Mouse (Mus musculus) CH12.LX (cell line): Measurements from ENCODE around the gene Atp6v0c. TPM values are rescaled to one million over a fixed set of nuclear protein-coding genes. Genes with fewer than 3 reads are reported as not detected.

Experiments used
- DNase-seq: peaks from one replicate; pipeline ENCODE4 v3.0.0-alpha.2; 2013; ENCODE audit errors: extremely low read depth
- H3K27ac ChIP-seq: 2 replicates; pipeline ENCODE4 v1.5.1; 2012; ENCODE audit warnings: low read depth, mild to moderate bottlenecking, control low read depth, moderate library complexity; ENCODE audit not compliant: insufficient read depth
- H3K27me3 ChIP-seq: replicated peaks from 2 replicates; pipeline ENCODE3; 2012; ENCODE audit warnings: inconsistent platforms
- H3K36me3 ChIP-seq, 2 experiments: replicated peaks in 1 of 2; 2 replicates each; pipeline versions ENCODE3 to v1.6.1; 2012; ENCODE audit warnings: inconsistent platforms in 1 of 2, low read length in 1 of 2, mild to moderate bottlenecking in 1 of 2, mixed read lengths in 1 of 2, moderate library complexity in 1 of 2; ENCODE audit not compliant: control insufficient read depth in 1 of 2, insufficient read depth in 1 of 2
- H3K4me1 ChIP-seq, 2 experiments: 2 replicates each; pipeline ENCODE4 v1.6.1; 2012; ENCODE audit warnings: inconsistent platforms in 1 of 2, moderate library complexity in 1 of 2; ENCODE audit not compliant: insufficient read depth in 2 of 2, control insufficient read depth in 1 of 2
- H3K4me2 ChIP-seq: 2 replicates; pipeline ENCODE4 v1.6.1; 2012; ENCODE audit warnings: low read depth, mild to moderate bottlenecking, control low read depth; ENCODE audit not compliant: poor library complexity, insufficient read depth, severe bottlenecking
- H3K4me3 ChIP-seq, 3 experiments: fragments of 150-350 bp in 1 of 3; sonication (generic) in 1 of 3; replicated peaks in 1 of 3; 2 replicates each; pipeline versions ENCODE3 to v1.5.1; 2011 to 2012; ENCODE audit warnings: low read depth in 2 of 3, low read length in 2 of 3, mild to moderate bottlenecking in 2 of 3, moderate library complexity in 2 of 3, control low read depth in 1 of 3, improper control_type of control experiment in 1 of 3, inconsistent platforms in 1 of 3, mixed read lengths in 1 of 3; ENCODE audit not compliant: poor library complexity in 1 of 3
- H3K79me2 ChIP-seq: replicated peaks from 2 replicates; pipeline ENCODE4 v1.6.1; 2012; ENCODE audit warnings: mild to moderate bottlenecking, moderate library complexity; ENCODE audit not compliant: control insufficient read depth, poor library complexity, insufficient read depth, severe bottlenecking; ENCODE audit errors: extremely low read depth
- H3K9ac ChIP-seq: 2 replicates; pipeline ENCODE4 v1.6.1; 2012; ENCODE audit warnings: low read depth, mild to moderate bottlenecking, control low read depth, moderate library complexity; ENCODE audit not compliant: insufficient read depth
- H3K9me3 ChIP-seq: replicated peaks from 2 replicates; pipeline ENCODE3; 2012; ENCODE audit warnings: low read length, inconsistent platforms, mixed read lengths
- CHD1 ChIP-seq: IDR thresholded peaks from 2 replicates; pipeline ENCODE4 v1.6.1; 2012; ENCODE audit warnings: low read depth, low read length, improper control_type of control experiment, inconsistent platforms
- CHD2 ChIP-seq: IDR thresholded peaks from 2 replicates; pipeline ENCODE4 v1.6.1; 2011; ENCODE audit warnings: low read length, improper control_type of control experiment
- E2F4 ChIP-seq: IDR thresholded peaks from 2 replicates; pipeline ENCODE4 v1.6.1; 2011; ENCODE audit warnings: low read depth, low read length, improper control_type of control experiment; ENCODE audit not compliant: insufficient replicate concordance
- EP300 ChIP-seq: IDR thresholded peaks from 2 replicates; pipeline ENCODE4 v1.6.1; 2011; ENCODE audit warnings: low read length, improper control_type of control experiment
- ETS1 ChIP-seq: conservative IDR thresholded peaks from 2 replicates; pipeline ENCODE4 v1.6.1; 2012; ENCODE audit warnings: low read depth, mild to moderate bottlenecking, inconsistent platforms, low read length, improper control_type of control experiment, moderate library complexity
- GABPA ChIP-seq: IDR thresholded peaks from 2 replicates; pipeline ENCODE4 v1.6.1; 2012; ENCODE audit warnings: low read depth, low read length, improper control_type of control experiment, inconsistent platforms; ENCODE audit not compliant: insufficient replicate concordance
- IRF4 ChIP-seq: IDR thresholded peaks from 2 replicates; pipeline ENCODE4 v1.6.1; 2014; ENCODE audit warnings: low read depth, mild to moderate bottlenecking, inconsistent platforms, low read length, improper control_type of control experiment
- JUN ChIP-seq: IDR thresholded peaks from 2 replicates; pipeline ENCODE4 v1.6.1; 2011; ENCODE audit warnings: low read depth, mild to moderate bottlenecking, low read length, improper control_type of control experiment, moderate library complexity; ENCODE audit not compliant: insufficient read depth
- JUND ChIP-seq: conservative IDR thresholded peaks from 2 replicates; pipeline ENCODE4 v1.6.1; 2011; ENCODE audit warnings: low read depth, low read length, improper control_type of control experiment
- KAT2A ChIP-seq: IDR thresholded peaks from 2 replicates; pipeline ENCODE4 v1.6.1; 2012; ENCODE audit warnings: low read length, improper control_type of control experiment, inconsistent platforms; ENCODE audit not compliant: insufficient replicate concordance
- MAFK ChIP-seq: IDR thresholded peaks from 2 replicates; pipeline ENCODE4 v1.6.1; 2011; ENCODE audit warnings: low read length, improper control_type of control experiment; ENCODE audit not compliant: insufficient replicate concordance
- MAX ChIP-seq: IDR thresholded peaks from 2 replicates; pipeline ENCODE4 v1.6.1; 2011; ENCODE audit warnings: low read length, improper control_type of control experiment
- MAZ ChIP-seq: IDR thresholded peaks from 2 replicates; pipeline ENCODE4 v1.6.1; 2012; ENCODE audit warnings: low read depth, mild to moderate bottlenecking, inconsistent platforms, low read length, improper control_type of control experiment, moderate library complexity
- MEF2A ChIP-seq: IDR thresholded peaks from 2 replicates; pipeline ENCODE4 v1.6.1; 2014; ENCODE audit warnings: low read depth, mild to moderate bottlenecking, inconsistent platforms, low read length, improper control_type of control experiment, borderline replicate concordance
- MXI1 ChIP-seq: IDR thresholded peaks from 2 replicates; pipeline ENCODE4 v1.6.1; 2011; ENCODE audit warnings: mild to moderate bottlenecking, low read depth, low read length, improper control_type of control experiment
- MYC ChIP-seq: IDR thresholded peaks from 2 replicates; pipeline ENCODE4 v1.6.1; 2011; ENCODE audit warnings: low read depth, mild to moderate bottlenecking, improper control_type of control experiment, low read length
- NELFE ChIP-seq: IDR thresholded peaks from 2 replicates; pipeline ENCODE4 v1.6.1; 2011; ENCODE audit warnings: low read depth, low read length, improper control_type of control experiment
- NRF1 ChIP-seq: IDR thresholded peaks from 2 replicates; pipeline ENCODE4 v1.6.1; 2014; ENCODE audit warnings: low read depth, mild to moderate bottlenecking, inconsistent platforms, low read length, improper control_type of control experiment, moderate library complexity
- PAX5 ChIP-seq: IDR thresholded peaks from 2 replicates; pipeline ENCODE4 v1.6.1; 2012; ENCODE audit warnings: low read length, inconsistent platforms, mixed read lengths
- POLR2AphosphoS2 ChIP-seq: IDR thresholded peaks from 2 replicates; pipeline ENCODE4 v1.6.1; 2011; ENCODE audit warnings: low read depth, low read length, improper control_type of control experiment
- RCOR1 ChIP-seq: conservative IDR thresholded peaks from 2 replicates; pipeline ENCODE4 v1.6.1; 2012; ENCODE audit warnings: low read depth, mild to moderate bottlenecking, inconsistent platforms, low read length, improper control_type of control experiment
- SIN3A ChIP-seq: IDR thresholded peaks from 2 replicates; pipeline ENCODE4 v1.6.1; 2012; ENCODE audit warnings: low read length, improper control_type of control experiment, inconsistent platforms
- SMC3 ChIP-seq: IDR thresholded peaks from 2 replicates; pipeline ENCODE4 v1.6.1; 2011; ENCODE audit warnings: low read depth, low read length, improper control_type of control experiment
- TBP ChIP-seq: conservative IDR thresholded peaks from 2 replicates; pipeline ENCODE4 v1.6.1; 2011; ENCODE audit warnings: low read depth, low read length, improper control_type of control experiment
- TCF12 ChIP-seq: IDR thresholded peaks from 2 replicates; pipeline ENCODE4 v1.6.1; 2014; ENCODE audit warnings: low read depth, mild to moderate bottlenecking, inconsistent platforms, low read length, improper control_type of control experiment
- UBTF ChIP-seq: IDR thresholded peaks from 2 replicates; pipeline ENCODE4 v1.6.1; 2012; ENCODE audit warnings: low read depth, mild to moderate bottlenecking, inconsistent platforms, low read length, improper control_type of control experiment, moderate library complexity
- USF1 ChIP-seq: IDR thresholded peaks from 2 replicates; pipeline ENCODE4 v1.6.1; 2014; ENCODE audit warnings: low read depth, mild to moderate bottlenecking, inconsistent platforms, low read length, improper control_type of control experiment
- USF2 ChIP-seq: conservative IDR thresholded peaks from 2 replicates; pipeline ENCODE4 v1.6.1; 2011; ENCODE audit warnings: low read depth, low read length, improper control_type of control experiment
- ZC3H11A ChIP-seq: IDR thresholded peaks from 2 replicates; pipeline ENCODE4 v1.6.1; 2012; ENCODE audit warnings: low read depth, mild to moderate bottlenecking, inconsistent platforms, low read length, improper control_type of control experiment
- ZMIZ1 ChIP-seq: IDR thresholded peaks from 2 replicates; pipeline ENCODE4 v1.6.1; 2012; ENCODE audit warnings: low read depth, mild to moderate bottlenecking, inconsistent platforms, low read length, improper control_type of control experiment
- ZNF384 ChIP-seq: IDR thresholded peaks from 2 replicates; pipeline ENCODE4 v1.6.1; 2012; ENCODE audit warnings: low read depth, low read length, improper control_type of control experiment, inconsistent platforms
- dilution Hi-C: fragments of 300-500 bp; cut with MboI; formaldehyde crosslinking; loops from 2 replicates; pipeline ENCODE4 v1.14.3; 2020; ENCODE audit warnings: low sequenced_read_pairs; ENCODE audit not compliant: extremely low pct_unique_long_range_greater_than_20kb, extremely low pct_ligation_motif_present
- in situ Hi-C: fragments of 300-500 bp; cut with MboI; formaldehyde crosslinking; loops from 3 replicates; pipeline ENCODE4 v1.14.3; 2019; ENCODE audit warnings: low sequenced_read_pairs, low pct_ligation_motif_present, low pct_unique_long_range_greater_than_20kb, mixed read lengths
- polyA plus RNA-seq: library from polyadenylated mRNA; unstranded; fragments of >175 nt; gene quantifications from 2 replicates; pipeline ENCODE4 v1.2.1, GENCODE M21; 2012; ENCODE audit warnings: low read depth; ENCODE audit not compliant: insufficient read length
- total RNA-seq, 2 experiments: library from RNA; depleted of rRNA; stranded (reverse); fragments of 300-350 nt in 1 of 2; fragments of >200 nt in 1 of 2; gene quantifications; 2 replicates each; pipeline ENCODE4 v1.2.3; 2012 to 2014

The Atp6v0c gene
- total and polyA plus RNA-seq, 3 experiments: 49.1 to 407 (median 83.2) TPM

DNA sequence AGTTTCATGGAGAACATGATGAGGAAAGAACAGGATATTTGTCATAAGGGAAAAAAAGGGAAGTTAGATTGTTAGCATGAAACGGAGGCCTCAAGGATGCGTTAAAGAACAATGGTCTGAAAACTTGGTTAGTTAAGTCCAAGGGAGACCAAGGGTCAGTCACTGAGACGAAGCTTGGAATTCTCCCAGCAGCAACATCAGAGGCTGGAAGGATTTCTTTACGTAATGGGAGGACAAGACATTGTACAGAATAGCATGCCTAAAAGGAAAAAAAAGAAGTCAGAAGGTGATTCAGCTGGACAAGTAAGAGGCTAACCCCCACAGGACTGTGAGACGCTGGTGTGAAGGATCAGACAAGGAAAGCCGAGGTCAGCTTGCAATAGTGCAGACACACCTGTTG is 2.4 kb downstream of the Atp6v0c start:
- in situ Hi-C loops: loop anchor here (5.0 kb wide), 1 partner anchor 130 kb away; no protein-coding TSS in a partner anchor
- Histone ChIP-seq H3K9ac (no peak overlapping the region), H3K4me3 (no peak overlapping the region), H3K27ac (no peak overlapping the region), H3K79me2 (peaks cover 26% of the 10 kb centered on the region), H3K27me3 (no peaks in the 10 kb centered on the region), H3K36me3 (peaks cover 33 to 45% of the 10 kb centered on the region in 2 experiments), H3K4me1 (peaks cover 17 to 48% of the 10 kb centered on the region in 2 experiments)
- TF ChIP-seq TBP (no peak), SIN3A (no peak), ZC3H11A (no peak), PAX5 (no peak), USF2 (no peak), MXI1 (no peak), NRF1 (no peak), CHD1 (no peak), MYC (no peak), MEF2A (no peak), UBTF (no peak), RCOR1 (no peak), IRF4 (no peak), GABPA (no peak), MAZ (no peak), JUN (no peak), MAX (no peak), EP300 (no peak), ETS1 (no peak)
- TF ChIP-seq, all 38 proteins: peak for 0
- dilution Hi-C loops: no loop called here
- no peak for DNase-seq
- no peaks in the 10 kb centered on the region for H3K9me3 ChIP-seq
- no peak overlapping the region for H3K4me2 ChIP-seq

- Histone ChIP-seq H3K9ac (no peak overlapping the region), H3K4me3 (no peak overlapping the region), H3K79me2 (peaks cover 26% of the 10 kb centered on the region), H3K27me3 (no peaks in the 10 kb centered on the region), H3K36me3 (peaks cover 33 to 47% of the 10 kb centered on the region in 2 experiments), H3K4me2 (no peak overlapping the region), H3K27ac (no peak overlapping the region), H3K4me1 (peaks cover 3 to 26% of the 10 kb centered on the region in 2 experiments), H3K9me3 (no peaks in the 10 kb centered on the region)
- TF ChIP-seq E2F4: no peak
- no peak for TF ChIP-seq POLR2AphosphoS2
- TF ChIP-seq NELFE: no peak
- no peak for TF ChIP-seq SMC3
- TF ChIP-seq TCF12: no peak
- TF ChIP-seq JUN: no peak
- TF ChIP-seq KAT2A: no peak
- TF ChIP-seq MAFK: no peak
- TF ChIP-seq JUND: no peak
- TF ChIP-seq TBP: no peak
- no peak for TF ChIP-seq IRF4
- TF ChIP-seq ZMIZ1: no peak
- TF ChIP-seq USF2: no peak
- TF ChIP-seq USF1: no peak
- no peak for TF ChIP-seq CHD1
- no peak for TF ChIP-seq SIN3A
- TF ChIP-seq ZNF384: no peak
- TF ChIP-seq CHD2: no peak
- no peak for TF ChIP-seq MEF2A
- TF ChIP-seq EP300: no peak
- DNase-seq: no peak
- dilution Hi-C loops: no loop called here
- in situ Hi-C loops: loop anchor here (5.0 kb wide), 1 partner anchor 133 kb away; no protein-coding TSS in a partner anchor
Observed at GRCm38 (mm10) chr17:24164566-24165259, 4.8 kb downstream of the Atp6v0c start.
